Mouse (Mus musculus) heart, adult 18-20 months (tissue): Measurements from ENCODE around the gene Olfr1463. TPM values are rescaled to one million over a fixed set of nuclear protein-coding genes. Genes with fewer than 3 reads are reported as not detected.

Experiments used
- DNase-seq, 2 experiments: peaks; one replicate each; pipeline ENCODE4 v3.0.0; 2021 to 2022; ENCODE audit warnings: mixed read lengths in 1 of 2
- long read RNA-seq, 2 experiments: library from polyadenylated mRNA; stranded (forward); transcript quantifications; one replicate each; pipeline ENCODE4 v2.0.0; 2021
- total RNA-seq, 2 experiments: library from RNA; stranded (reverse); gene quantifications; 2 replicates each; pipeline ENCODE4 v1.2.3; 2021

Gene Olfr1463
- not detected for total RNA-seq
- long read RNA-seq, experiment 1, result 0 reads
- long read RNA-seq, experiment 2, result 0 reads

DNA sequence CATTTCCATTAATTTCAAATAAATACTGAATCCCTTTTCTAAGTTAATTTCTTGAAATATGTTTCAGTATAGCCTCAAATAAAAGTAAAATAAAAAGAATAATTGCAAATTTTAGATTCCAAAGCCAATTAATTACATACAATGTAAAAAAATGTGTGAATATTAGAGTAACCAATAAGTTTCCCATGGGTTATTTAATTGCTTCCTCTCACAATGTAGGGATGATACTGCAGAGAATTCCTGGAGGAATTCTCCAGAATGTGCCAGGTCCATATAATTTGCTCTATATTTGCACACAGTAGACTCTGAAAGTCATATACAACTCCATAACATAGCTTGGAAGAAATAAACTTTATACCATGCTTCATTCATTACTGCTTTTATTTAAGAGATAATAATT lies at the start of gene Olfr1463:
Gene Olfr1463, plus strand, starts transcription at position 301 of the 400 bp plus-strand sequence.
- no peak for DNase-seq

DNA sequence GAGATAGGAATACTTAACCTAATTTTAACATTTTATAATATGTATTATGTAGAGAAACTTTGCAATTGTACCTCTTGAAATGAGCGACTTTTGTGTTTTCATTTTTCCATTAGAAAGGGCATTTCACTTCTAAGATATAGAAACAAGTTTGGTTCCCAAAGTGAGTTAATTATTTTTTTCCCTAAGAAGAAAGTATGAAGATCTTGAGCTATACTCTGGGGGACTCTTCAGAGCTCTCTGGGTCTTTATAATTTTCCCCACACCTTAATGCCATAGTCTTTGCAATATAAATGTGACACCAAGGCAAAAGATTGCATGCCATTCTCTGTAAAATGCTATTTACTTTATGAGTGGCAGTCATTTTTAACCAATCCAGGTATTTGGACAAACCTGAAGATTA lies 45.7 kb upstream of the Olfr1463 start, which contains the start of gene Olfr1462:
Gene Olfr1462, plus strand, starts transcription at position 301 of the 400 bp plus-strand sequence.
- DNase-seq, result no peak

DNA sequence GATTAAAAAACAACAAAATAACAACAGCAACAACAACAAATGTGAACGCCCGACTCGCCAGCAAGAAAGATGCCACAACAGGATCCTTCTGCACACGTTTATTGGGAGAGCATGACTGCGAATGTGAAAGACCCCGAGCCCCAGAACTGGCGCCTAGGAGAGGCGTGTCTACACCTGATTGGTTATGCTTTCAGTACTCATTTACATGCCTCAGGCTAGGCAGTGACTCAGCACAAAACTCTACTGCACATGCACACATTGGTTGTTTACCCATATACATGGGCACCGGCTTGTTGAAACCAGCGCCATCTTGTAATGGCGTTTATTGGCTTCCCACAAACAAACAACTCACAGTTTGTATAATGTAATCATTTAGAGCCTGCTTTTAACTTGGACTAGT lies 9.5 kb upstream of the Olfr1463 start:
- DNase-seq, result no peak

Other genes starting within 250 kb of the Olfr1463 start
- gene Olfr1451, start 236.3 kb upstream of the Olfr1463 start, total RNA-seq, result not detected
- not detected for gene Olfr1453, start 203.0 kb upstream of the Olfr1463 start, total RNA-seq
- not detected for gene Olfr1454, start 170.7 kb upstream of the Olfr1463 start, total RNA-seq
- gene Olfr1457, start 133.4 kb upstream of the Olfr1463 start, total RNA-seq, result not detected
- gene Olfr1458, start 124.6 kb upstream of the Olfr1463 start, total RNA-seq, result not detected
- not detected for gene Olfr1459, start 81.8 kb upstream of the Olfr1463 start, total RNA-seq
- not detected for gene Olfr1461, start 68.3 kb upstream of the Olfr1463 start, total RNA-seq
- not detected for gene Olfr1462, start 45.6 kb upstream of the Olfr1463 start, total RNA-seq
- gene Olfr1465, start 84.2 kb downstream of the Olfr1463 start, total RNA-seq, result not detected
- not detected for gene Olfr1466, start 107.5 kb downstream of the Olfr1463 start, total RNA-seq
- not detected for gene Olfr1467, start 130.9 kb downstream of the Olfr1463 start, total RNA-seq
- gene Olfr1469, start 176.5 kb downstream of the Olfr1463 start, total RNA-seq, result not detected
- gene Olfr1471, start 212.1 kb downstream of the Olfr1463 start, total RNA-seq, result not detected
- not detected for gene Olfr1472, start 224.8 kb downstream of the Olfr1463 start, total RNA-seq
- not detected for gene Olfr1474, start 238.2 kb downstream of the Olfr1463 start, total RNA-seq
- not detected for gene Olfr1475, start 248.9 kb downstream of the Olfr1463 start, total RNA-seq